ENCODE assay signal across 21 mouse cellular contexts in genomic region chr5:89821175-89821574, GRCm38 (mm10).
DNase-seq lines count a peak whose midpoint lies in the region; ATAC-seq lines count a peak whose summit lies in the region.
"Had no signal": no experiment of that assay in that cellular context is flagged by ENCODE, and none has a peak within 500 bp of the region (broad histone marks: within the 10 kb centered on the region; RNA-seq: fewer than 3 reads in every experiment).

No protein-coding gene starts in this region.

- no peaks in the 10 kb centered on the region for H3K27me3 ChIP-seq in forebrain, embryonic 14.5 days (replicated peaks; ENCODE audit: control insufficient read depth, insufficient read depth, low read length)
- H3K27me3 ChIP-seq: embryonic facial prominence, embryonic 13.5 days; embryonic facial prominence, embryonic 15.5 days; forebrain, embryonic 12.5 days; forebrain, embryonic 15.5 days had no signal

- DNase-seq in MEL-GATA-1-ER (ENCODE audit: extremely low read depth, low read depth), result peak; percentile 54
- no peak for DNase-seq in heart, adult 18-20 months
- DNase-seq in gastrocnemius, postnatal 4 days (ENCODE audit: low spot score in 2 of 2), result no peak
- DNase-seq in forebrain, embryonic 14.5 days (ENCODE audit: low spot score), result no peak
- DNase-seq: adrenal gland, adult 2 months; adrenal gland, postnatal 10 days; adrenal gland, postnatal 25 days; cerebellum, adult 11 months; cerebellum, adult 18-20 months; cerebellum, adult 8-10 months; cerebellum, adult 9-11 months; cerebellum, postnatal 14 days; cerebellum, postnatal 36 days; forebrain, postnatal 0 days had no signal

- H3K4me3 ChIP-seq in forebrain, embryonic 14.5 days (ENCODE audit: low read depth, low read length), result no peak overlapping the region
- H3K4me3 ChIP-seq: embryonic facial prominence, embryonic 13.5 days; embryonic facial prominence, embryonic 15.5 days; erythroblast, embryonic 14.5 days; forebrain, embryonic 10.5 days; forebrain, embryonic 12.5 days; forebrain, embryonic 15.5 days had no signal

- H3K27ac ChIP-seq in forebrain, embryonic 14.5 days (ENCODE audit: low read depth, low read length), result no peak overlapping the region
- H3K27ac ChIP-seq: embryonic facial prominence, embryonic 13.5 days; embryonic facial prominence, embryonic 15.5 days; forebrain, embryonic 10.5 days; forebrain, embryonic 12.5 days; forebrain, embryonic 15.5 days had no signal

- H3K36me3 ChIP-seq in forebrain, embryonic 14.5 days (ENCODE audit: control insufficient read depth, insufficient read depth, low read length), result no peaks in the 10 kb centered on the region
- H3K36me3 ChIP-seq: embryonic facial prominence, embryonic 13.5 days; embryonic facial prominence, embryonic 15.5 days; forebrain, embryonic 12.5 days; forebrain, embryonic 15.5 days had no signal

- H3K9ac ChIP-seq in forebrain, embryonic 14.5 days (ENCODE audit: low read length), result no peak overlapping the region
- H3K9ac ChIP-seq: embryonic facial prominence, embryonic 13.5 days; embryonic facial prominence, embryonic 15.5 days; forebrain, embryonic 12.5 days; forebrain, embryonic 15.5 days; forebrain, postnatal 0 days had no signal

- peak; percentile 40; the same call in 1 of the 2 replicates for ATAC-seq in granulocyte monocyte progenitor cell, adult 5-6 weeks (replicated peaks; ENCODE audit: poor library complexity, severe bottlenecking)
- no peak for ATAC-seq in forebrain, embryonic 14.5 days
- ATAC-seq: forebrain, embryonic 15.5 days; forebrain, postnatal 0 days had no signal

- no peak overlapping the region for H3K4me2 ChIP-seq in forebrain, embryonic 14.5 days (ENCODE audit: low read length)
- H3K4me2 ChIP-seq: embryonic facial prominence, embryonic 13.5 days; embryonic facial prominence, embryonic 15.5 days; forebrain, embryonic 12.5 days; forebrain, embryonic 15.5 days had no signal

- no peaks in the 10 kb centered on the region for H3K4me1 ChIP-seq in forebrain, embryonic 14.5 days (ENCODE audit: control insufficient read depth, insufficient read depth, low read length)
- H3K4me1 ChIP-seq: embryonic facial prominence, embryonic 13.5 days; embryonic facial prominence, embryonic 15.5 days; forebrain, embryonic 10.5 days; forebrain, embryonic 12.5 days; forebrain, embryonic 15.5 days had no signal

- no peaks in the 10 kb centered on the region for H3K9me3 ChIP-seq in forebrain, embryonic 14.5 days (replicated peaks; ENCODE audit: control insufficient read depth, low read length)
- H3K9me3 ChIP-seq: embryonic facial prominence, embryonic 13.5 days; embryonic facial prominence, embryonic 15.5 days; forebrain, embryonic 10.5 days; forebrain, embryonic 12.5 days; forebrain, embryonic 15.5 days had no signal

- WGBS in forebrain, embryonic 14.5 days, result 92% methylated on average over 1 of the region's 1 CpGs
